Mouse (Mus musculus) frontal cortex, postnatal 25 days (tissue): Measurements from ENCODE around the gene Ncoa4.
A peak's percentile ranks its signal among the peaks of the same experiment; 100 is the strongest.
"Not testable (repeated sequence)": the region's sequence is repeated elsewhere in the genome, so short reads cannot be mapped to it uniquely, and the experiment has no call there.

ENCODE experiments used
- DNase-seq, 2 experiments: peaks; one replicate each; pipeline ENCODE4 v3.0.0; 2022; ENCODE audit warnings: low spot score in 2 of 2

The Ncoa4 gene

DNA sequence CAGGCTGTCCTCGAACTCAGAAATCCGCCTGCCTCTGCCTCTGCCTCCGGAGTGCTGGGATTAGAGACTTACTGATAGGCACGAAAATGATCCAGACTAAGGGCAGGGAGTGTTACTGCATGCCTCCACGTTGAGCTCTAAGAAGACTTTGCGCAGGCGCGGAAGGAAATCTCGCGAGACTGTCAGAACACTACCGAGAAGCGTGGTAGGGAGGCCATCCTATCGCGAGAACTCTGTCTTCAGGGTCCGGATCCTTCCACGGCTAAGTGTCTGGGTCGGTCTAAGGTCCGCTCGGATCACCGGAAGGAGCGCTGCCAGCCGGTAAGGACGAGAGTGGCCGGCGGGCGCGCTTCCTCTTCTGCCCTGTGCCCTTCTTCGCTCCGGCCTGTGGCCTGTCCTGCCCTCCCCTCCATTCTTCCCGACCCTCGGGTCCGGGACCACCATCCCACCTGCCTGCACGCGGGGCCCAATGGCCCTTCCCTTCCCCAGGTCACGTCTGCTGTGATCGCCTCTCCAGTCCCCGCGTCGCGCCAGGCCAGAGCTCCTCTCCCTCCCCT is at the start of gene Ncoa4:
Gene Ncoa4, plus strand, starts transcription at position 176 of the 557 bp plus-strand sequence.
- DNase-seq, result peak; percentile 98 to 99

DNA sequence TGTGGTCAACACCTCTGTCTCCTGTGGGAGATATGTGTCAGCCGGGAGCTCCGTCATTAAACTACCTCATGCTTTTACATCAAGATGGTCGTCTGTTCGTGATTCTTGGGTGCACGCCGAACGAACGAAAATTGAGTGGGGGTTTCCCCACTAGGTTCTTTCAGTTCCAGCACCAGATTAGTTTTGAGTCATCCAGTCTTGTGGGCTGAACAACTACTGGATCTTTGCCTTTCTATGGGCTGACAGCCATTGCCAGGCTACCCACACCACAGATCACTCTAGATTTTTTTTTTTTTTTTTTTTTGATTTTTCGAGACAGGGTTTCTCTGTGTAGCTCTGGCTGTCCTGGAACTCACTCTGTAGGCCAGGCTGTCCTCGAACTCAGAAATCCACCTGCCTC is 47.5 kb upstream of the Ncoa4 start:
- not testable (repeated sequence) for DNase-seq

DNA sequence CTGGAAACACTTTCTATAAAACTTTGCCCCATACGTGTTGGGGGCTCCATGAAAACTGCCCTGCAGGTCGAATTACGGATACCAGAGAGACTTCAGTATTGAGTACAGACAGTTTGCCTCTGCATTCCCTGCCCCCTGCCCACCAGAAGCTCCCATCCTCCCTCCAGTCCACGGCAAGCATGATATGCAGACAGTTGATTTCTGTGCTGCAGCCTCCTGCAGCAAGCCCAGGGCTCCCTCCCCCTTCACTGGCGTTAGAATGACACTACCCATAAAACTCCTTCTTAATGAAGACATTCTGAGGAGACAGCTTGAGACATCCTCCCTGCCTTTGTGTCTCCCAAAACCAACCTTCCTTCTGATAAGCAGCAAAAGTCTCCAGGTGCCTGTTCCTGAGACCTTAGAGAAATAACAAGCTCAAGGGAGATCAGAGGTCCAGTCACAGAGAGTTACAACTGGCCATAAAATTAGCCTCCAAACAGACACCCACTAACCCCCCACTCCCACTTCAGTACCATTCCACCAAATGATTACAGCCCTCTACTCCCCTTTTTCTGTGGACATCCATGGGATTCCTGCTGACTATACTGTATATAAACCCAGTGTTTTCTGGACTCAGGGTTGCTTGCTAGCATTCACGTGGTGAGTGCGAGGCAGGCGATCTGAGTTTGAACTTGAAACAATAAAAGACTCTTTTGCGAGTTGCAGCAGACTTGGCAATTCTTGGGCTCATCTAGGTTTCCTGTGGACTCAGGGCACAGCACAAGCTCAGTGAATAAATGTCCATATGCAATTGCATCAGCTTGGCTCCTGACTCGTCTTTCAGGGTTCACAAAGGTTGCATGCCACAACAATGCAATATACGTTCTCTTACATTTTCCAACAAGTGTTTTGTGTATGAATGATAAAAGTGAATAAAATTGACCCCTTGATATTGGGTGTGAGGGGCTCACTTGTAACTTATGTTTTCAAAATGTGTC is 38.4 kb upstream of the Ncoa4 start:
- DNase-seq, result no peak

DNA sequence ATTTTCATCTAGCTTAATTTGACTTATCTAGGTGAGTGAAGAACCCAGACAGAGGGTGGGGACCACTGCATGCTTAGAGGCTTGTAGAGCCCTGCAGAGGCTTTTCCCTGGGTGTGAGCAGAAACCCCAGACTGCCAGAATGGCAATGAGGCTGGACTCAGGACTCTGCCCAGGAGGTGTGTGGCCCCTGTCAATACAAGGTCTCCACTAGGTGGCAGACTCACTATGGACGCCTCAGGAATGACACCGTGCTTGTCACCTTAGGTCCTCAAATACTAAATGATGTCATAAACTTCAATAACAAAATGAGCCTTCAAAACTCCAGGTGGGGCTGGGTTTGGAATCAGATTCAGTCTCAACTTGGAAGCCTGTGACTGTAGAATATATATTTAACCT is 37.7 kb upstream of the Ncoa4 start:
- no peak for DNase-seq

DNA sequence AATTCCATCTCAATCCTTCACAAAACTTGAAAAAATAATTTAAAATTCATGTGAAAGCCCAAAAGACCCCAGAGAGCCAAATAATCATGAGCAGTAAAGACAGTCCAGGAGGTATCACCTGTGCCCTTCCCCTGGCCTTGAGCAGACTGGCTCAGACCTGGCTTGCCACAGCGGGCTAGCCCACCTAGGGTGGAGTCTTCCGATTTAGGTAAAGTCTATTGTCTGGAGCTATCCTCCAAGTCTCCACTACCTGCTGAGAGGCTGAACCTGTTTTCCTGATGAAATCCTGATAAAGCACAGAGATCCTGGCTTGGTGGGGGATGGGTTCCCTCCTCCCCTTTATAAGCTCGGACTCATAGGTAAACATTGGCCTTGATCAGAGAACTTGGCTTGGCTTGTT is 35.4 kb upstream of the Ncoa4 start:
- DNase-seq, result no peak

DNA sequence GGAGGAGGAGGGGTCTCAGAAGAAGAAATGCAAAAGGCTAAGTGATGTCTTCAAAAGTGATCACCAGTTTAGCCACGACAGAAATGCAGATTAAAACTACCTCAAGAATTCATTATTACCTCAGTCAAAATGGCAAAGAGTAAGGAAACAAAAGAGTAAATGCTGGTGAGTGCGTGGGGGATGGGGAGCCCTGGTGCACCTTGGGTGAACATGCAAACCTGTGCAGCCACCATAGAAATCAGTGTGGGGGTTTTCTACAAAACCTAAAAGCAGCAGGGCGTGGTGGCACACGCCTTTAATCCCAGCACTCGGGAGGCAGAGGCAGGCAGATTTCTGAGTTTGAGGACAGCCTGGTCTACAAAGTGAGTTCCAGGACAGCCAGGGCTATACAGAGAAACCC is 34.4 kb upstream of the Ncoa4 start:
- not testable (repeated sequence) for DNase-seq

DNA sequence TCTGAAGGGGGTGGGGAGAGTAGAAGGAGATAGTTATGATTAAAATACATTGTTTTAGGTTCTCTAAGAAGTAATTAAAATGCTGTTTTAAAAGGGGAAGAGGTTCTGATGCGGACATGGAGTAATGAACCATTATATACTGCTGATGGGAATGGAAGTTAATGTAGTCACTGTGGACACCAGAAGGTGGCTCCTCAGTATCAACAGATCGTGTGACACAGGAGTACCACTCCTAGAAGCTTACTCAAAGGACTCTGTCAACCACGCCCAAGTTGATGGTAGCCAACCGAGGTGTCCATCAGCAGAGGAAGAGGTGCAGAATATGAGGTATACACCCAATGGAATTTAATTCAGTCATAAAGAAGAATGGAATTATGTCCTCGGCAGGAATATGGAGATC is 31.3 kb upstream of the Ncoa4 start:
- DNase-seq, result no peak

DNA sequence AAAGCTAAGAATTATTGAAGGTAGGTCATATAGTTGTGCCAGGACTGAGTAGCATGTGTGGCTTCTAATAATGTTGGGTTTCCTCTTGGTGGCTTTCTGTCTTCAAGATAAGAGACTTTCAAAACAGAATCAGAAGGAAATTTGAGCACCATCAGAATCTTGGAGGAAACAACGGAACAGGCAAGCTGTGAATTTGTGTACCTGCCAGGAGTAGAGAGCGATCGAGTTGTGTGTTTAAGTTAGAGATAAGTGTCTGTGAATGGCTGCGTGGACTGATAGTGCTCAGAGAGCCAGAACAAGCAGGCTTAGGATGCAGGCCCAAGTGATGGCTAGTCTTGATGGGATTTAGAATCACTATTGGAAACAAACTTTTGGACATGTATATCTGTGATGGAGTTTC is 27.8 kb upstream of the Ncoa4 start:
- no peak for DNase-seq

DNA sequence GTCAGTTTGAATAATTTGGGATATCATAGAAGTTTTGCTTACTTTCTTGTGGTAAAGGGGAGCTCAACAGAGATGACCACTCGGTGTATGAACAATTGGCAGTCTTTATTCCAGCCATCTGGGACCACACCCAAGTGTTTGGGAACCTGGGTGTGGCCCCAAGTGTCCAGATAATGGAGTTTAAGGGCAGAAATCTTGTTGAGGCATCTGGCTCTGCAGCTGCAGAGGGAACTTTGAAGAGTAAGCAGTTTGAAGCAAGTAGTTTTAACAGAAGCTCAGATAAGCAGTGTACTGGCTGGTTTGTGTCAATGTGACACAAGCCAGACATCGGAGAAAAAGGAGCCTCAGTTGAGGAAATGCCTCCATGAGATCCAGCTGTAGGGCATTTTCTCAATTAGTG is 25.4 kb upstream of the Ncoa4 start:
- no peak for DNase-seq

DNA sequence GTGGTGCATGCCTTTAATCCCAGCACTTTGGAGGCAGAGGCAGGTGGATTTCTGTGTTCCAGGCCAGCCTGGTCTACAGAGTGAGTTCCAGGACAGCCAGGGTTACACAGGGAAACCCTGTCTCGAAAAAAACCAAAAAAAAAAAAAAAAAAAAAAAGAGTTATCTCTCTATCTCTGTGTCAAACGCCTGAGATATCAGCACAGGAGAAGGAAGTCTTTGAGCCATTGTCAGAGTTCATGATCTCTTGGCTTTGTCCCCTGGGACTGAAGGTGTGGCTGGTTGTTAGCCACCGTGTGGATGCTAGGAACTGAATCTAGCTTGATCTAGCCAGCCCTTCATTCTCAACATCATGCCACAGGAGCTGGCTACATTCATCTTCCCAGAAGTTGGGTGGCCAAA is 23.2 kb upstream of the Ncoa4 start:
- not testable (repeated sequence) for DNase-seq

DNA sequence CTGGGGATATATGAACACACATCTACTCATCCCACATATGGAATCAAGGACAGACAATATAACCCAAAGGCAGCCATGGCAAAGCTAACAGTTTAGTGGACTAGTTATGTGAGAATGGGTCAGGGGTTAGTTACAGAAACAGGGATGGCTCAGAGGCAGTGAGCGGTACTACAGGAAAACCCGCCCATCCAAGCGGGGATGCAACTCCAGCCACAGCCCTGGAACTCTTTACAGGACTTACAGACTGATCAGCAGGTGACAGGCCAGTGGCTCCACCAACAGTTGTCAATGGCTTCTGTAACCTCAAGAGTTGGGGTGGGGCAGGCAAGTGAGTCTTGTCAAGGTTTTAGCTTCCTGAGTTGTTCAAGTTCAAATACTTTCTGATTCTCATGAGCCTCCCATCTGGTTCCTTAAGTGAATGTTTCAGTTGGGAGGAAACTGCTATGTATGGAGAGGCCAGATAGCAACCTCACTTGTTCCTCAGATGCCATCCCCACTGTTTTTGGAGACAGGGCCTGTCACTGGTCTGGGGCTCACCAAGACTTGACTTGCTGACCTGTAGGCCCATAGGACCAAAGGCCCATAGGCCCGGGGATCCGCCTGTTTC is 19.2 kb upstream of the Ncoa4 start:
- no peak for DNase-seq

DNA sequence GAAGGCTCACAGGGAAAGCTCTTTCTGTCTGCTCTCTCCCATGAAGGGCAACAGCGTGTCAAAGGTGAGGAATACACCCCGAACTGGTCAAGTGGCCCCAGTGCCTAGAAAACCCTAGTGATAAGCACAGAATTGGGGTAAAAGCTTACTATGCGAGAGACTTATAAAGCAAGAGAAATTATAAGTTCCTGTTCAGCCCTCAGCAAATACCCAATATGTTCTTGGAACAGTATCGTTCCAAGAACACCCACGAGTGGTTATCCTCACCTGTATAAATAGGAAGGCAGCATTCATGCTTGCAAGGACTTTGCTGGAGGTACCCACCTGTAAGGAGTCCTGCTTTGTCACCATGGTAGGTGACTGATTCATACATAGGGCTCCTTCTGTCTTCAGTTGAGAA is 17.9 kb upstream of the Ncoa4 start, which contains the start of gene Msmb:
Gene Msmb, plus strand, starts transcription at position 301 of the 400 bp plus-strand sequence.
- no peak for DNase-seq

DNA sequence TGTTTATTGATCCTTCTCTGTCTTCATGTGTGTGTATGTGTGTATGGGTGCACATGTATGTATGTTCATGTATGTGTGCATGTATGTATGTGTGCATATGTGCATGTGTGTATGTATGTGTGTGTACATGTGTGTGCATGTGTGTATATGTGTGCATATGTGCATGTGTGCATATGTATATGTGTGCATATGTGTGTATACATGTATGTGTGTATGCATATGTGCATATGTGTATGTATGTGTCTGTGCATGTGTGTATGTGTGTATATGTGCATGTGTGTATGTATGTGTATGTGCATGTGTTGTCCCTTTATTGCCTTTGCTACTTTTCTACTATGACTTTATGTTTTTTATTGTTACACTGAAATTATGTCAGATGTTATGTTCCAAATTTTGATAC is 14.9 kb upstream of the Ncoa4 start:
- DNase-seq, result no peak

DNA sequence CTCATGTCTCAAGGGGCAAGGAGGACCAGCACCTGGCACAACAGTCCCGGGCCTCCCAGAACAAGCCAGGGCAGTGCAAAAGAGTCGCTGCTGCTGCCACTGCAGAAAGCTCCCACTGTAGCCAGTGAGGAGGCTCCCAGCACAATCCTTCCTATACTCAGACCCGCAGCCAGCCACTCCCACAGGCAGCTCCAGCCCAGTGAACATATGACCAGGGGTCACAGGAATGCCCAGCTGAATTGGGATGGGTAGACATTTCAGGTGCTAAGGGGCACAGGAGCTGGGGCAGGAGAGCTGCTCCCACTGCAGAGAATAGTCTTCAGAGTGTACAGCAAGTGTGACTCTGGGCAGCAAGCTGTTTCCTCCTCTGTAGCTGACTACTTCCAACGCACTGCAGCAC is 14.3 kb upstream of the Ncoa4 start:
- no peak for DNase-seq

DNA sequence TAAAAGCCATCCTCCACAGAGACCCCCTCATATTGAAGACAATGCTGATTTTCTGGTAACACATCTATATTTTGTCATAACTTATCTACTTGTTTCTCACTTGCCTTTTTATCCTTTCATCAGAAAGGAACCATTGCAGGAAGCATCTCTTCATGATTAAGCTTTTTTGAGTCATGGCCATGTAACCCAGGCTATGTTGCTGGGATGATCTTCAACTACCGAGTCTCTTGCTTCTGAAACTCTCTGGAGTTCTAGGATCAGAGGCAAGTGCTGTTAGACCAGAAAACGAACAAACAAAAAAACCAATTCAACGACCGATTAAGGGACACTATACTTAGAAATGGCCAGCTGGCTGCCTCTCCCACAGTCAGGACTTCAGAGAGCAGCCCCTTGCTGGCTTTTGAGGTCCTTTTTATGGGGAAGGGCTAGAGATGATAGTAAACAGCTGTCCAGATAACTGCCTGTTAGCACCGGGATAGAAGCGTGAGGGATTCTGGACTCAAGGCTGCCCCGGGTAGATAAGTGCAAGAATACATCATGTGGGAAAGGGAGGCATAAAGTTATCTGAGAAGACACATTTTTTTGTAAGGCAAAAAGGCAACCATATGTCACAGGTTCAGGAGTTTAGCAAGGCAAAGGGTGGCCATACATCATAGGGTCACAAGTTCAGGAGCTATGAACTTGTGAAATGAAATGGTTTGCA is 13.7 kb upstream of the Ncoa4 start:
- no peak for DNase-seq

DNA sequence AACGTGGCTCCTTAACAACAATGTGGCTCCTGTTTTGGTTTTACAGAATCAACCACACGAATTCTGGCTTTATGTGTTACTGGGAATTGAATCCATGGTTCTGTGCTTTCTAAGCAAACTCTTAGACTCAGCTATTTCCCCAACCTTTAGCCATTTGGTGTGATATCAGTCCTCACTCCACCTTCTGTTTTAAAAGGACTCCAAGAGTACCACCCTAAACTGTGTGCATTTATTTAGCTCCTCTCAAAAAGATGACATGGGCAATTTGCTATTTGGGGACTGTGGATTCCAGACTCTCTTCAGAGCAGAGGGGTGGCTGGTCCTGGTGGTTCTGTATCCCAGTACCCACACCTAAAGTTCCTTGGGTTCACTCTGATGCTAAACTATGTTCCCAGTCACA is 13.1 kb upstream of the Ncoa4 start:
- DNase-seq, result no peak

DNA sequence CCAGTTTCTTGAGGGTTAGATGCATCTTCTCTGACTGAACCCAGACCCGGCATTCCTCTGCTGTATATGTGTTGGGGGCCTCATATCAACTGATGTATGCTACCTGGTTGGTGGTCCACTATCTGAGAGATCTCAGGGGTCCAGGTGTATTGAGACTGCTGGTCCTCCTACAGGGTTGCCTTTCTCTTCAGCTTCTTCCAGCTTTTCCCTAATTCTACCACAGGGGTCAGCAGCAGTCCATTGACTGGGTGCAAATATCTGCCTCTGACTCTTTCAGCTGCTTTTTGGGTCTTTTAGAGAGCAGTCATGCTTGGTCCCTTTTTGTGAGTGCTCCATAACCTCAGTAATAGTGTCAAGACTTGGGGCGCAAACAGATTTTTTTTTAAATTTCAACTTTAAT is 8.8 kb upstream of the Ncoa4 start:
- no peak for DNase-seq

DNA sequence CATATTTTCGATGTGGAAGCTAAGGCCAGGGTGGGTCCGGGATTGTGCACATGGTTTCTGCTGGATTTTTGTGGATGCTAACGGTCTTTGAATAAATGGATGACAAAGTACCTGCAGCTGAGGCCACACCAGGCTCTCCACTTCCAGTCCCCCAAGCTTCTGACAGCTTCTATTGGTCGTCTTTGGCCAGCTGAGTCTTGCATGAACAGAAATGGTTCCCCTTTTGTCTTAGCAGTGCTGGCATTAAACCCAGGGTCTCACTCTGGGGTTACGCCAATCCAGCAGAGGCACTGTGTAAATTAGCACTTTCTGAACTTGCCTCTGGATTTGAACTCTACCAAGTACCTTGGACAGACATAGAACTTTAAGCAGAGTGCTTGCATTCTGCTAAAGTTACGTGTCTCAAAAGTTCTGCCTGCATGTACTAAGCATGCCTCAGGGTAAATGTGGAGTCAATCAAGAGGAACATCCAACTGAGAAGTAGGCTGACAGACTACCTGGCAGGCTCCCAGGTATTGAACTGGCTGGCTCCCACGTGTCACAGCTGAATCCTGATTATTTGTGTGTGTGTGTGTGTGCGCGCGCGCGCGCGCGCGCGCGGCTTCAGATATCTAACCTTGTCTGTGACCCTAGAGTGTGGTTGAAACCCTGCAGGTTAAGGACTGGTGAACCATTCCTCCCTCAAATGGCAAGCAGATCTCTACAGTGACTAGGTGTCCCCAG is 7.3 kb upstream of the Ncoa4 start:
- DNase-seq, result no peak

DNA sequence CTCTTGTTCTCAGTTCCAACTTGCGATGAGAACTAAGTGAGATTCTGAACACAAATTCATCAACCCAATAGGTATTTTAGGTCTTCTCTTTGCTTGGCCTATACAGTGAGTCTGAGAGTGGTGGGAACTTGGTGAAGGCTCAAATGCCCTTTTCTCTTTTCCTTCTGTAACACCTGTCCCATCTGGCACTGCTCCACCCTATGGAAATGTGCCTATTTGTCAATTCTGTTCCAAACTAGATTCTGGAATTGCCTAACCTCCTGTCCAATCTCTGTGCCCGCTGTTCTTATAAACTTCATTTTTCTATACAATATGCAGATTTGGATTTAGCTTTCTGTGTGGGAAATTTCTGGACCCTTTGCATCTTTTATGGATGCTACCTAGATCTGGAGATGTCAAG is 6.5 kb upstream of the Ncoa4 start:
- no peak for DNase-seq

DNA sequence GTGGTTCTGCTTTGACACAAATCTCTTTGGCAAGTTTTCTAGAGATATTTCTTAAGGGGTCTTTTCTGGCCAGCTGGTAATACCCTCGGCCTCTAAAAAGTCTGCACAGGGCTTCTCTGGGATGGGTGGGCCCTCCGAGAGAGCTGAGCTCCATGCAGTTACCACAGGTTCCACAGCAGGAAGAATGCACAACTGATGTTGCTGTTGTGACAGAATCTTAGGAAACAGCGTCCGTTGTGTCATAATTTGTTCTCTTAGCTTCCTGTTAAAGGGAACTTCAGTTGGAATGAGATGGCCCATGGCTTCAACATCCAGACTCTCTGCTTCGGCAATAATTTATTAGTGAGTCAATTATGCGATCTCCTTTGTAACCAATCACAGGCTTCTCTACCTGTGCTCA is 4.9 kb upstream of the Ncoa4 start:
- no peak for DNase-seq

DNA sequence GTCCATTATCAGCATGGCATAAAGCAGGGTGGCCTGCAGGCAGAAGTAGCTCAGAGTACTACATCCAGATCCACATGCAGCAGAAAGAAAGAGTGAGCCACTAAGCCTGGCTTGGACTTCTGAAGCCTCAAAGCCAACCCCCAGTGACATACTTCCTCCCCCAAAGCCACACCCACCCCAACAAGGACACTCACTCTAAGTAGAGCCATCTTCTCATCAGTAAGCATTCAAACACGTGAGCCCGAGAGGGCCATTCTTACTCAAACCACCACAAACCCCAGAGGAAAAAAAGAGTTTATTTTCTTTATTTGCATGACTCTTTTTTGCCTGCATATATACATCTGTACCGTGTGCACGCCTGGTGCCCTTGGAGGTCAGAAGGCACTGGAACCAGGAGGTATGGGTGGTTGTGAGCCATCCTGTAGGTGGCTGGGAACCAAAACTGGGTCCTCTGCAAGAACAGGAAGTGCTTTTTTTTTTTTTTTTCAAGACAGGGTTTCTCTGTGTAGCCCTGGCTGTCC is 455 bp upstream of the Ncoa4 start:
- DNase-seq, result no peak
